Mouse (Mus musculus): ENCODE results near the gene Rab4b. TPM values are rescaled to one million over a fixed set of nuclear protein-coding genes. Genes with fewer than 3 reads are reported as not detected.

Gene Rab4b
- polyA plus RNA-seq, 1 experiment from 2014 or later = 69.4 TPM

GRCm38 (mm10) chr7:27180837-27181695, 2.4 kb upstream of the Rab4b start, which contains the start of the genes Gm21983 and Mia:
Gene Gm21983, minus strand, starts transcription at chr7:27181086.
Gene Mia, minus strand, starts transcription at chr7:27181157.
- Histone ChIP-seq H3K9ac (peak within 1 kb of the TSS; percentile 66), H3K27ac (peak within 1 kb of the TSS; percentile 94)
- ATAC-seq (ENCODE audit: low FRiP score, low read depth) = no peak

GRCm38 (mm10) chr7:27180036-27180435, 1.3 kb upstream of the Rab4b start:
- Histone ChIP-seq H3K27ac (peak overlapping the region; percentile 94; the same call in 1 of the 2 replicates), H3K4me2 (replicated peaks) (peak overlapping the region; percentile 64), H3K27me3 (no peaks in the 10 kb centered on the region), H3K4me1 (peaks cover 23% of the 10 kb centered on the region), H3K36me3 (peaks cover 26% of the 10 kb centered on the region), H3K9ac (peak overlapping the region; percentile 66), H3K9me3 (no peaks in the 10 kb centered on the region), H3K4me3 (peak overlapping the region; percentile 67)
- ATAC-seq (ENCODE audit: low FRiP score, low read depth) = no peak
- WGBS = 61% methylated on average over 5 of the region's 5 CpGs

More at GRCm38 (mm10) chr7:27180837-27181695, 2.4 kb upstream of the Rab4b start, which contains the start of the genes Gm21983 and Mia:
- Histone ChIP-seq H3K4me2 (replicated peaks) (peak within 1 kb of the TSS; percentile 64), H3K9me3 (no peaks in the 10 kb centered on the region), H3K4me3 (peak within 1 kb of the TSS; percentile 67), H3K36me3 (peaks cover 26% of the 10 kb centered on the region), H3K27me3 (no peaks in the 10 kb centered on the region), H3K4me1 (peaks cover 23% of the 10 kb centered on the region)
- 63% methylated on average over 14 of the region's 14 CpGs for WGBS

GRCm38 (mm10) chr7:27179217-27179918, 672 bp upstream of the Rab4b start:
- Histone ChIP-seq H3K9ac (peak overlapping the region; percentile 14; the same call in 1 of the 2 replicates), H3K9me3 (no peaks in the 10 kb centered on the region), H3K27ac (peak overlapping the region; percentile 72), H3K4me1 (peaks cover 23% of the 10 kb centered on the region), H3K4me3 (peak overlapping the region; percentile 67), H3K4me2 (replicated peaks) (peak overlapping the region; percentile 64), H3K27me3 (no peaks in the 10 kb centered on the region), H3K36me3 (peaks cover 26% of the 10 kb centered on the region)
- 45% methylated on average over 16 of the region's 16 CpGs for WGBS
- no peak for ATAC-seq (ENCODE audit: low FRiP score, low read depth)

DNA sequence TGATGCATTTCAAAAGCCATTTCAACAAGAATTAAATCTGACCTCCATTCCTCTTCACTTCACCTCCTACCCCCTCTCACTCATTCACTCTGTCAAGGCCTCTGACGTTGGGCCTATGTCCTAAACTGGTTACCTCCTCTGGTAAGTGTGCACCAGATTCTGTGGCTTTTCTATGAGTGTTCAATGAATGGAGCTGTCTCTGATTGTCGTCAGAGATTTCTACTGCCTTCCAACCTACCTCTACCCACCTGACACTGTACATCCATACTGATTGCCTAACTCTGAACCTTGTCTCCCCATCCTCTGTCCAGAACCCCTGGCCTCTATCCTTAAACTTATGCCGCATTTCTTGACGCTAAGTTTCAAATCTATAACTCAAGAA, 763 bp downstream of the Rab4b start:
- no peaks in the 10 kb centered on the region for H3K27me3 ChIP-seq
- peak overlapping the region; percentile 67 for H3K4me3 ChIP-seq
- peak overlapping the region; percentile 65 for H3K9ac ChIP-seq
- no peaks in the 10 kb centered on the region for H3K9me3 ChIP-seq
- H3K36me3 ChIP-seq = peaks cover 31% of the 10 kb centered on the region
- peak overlapping the region; percentile 93 for H3K27ac ChIP-seq
- H3K4me1 ChIP-seq = peaks cover 23% of the 10 kb centered on the region
- H3K4me2 ChIP-seq (replicated peaks) = peak overlapping the region; percentile 64
- ATAC-seq (ENCODE audit: low FRiP score, low read depth) = no peak
- 26% methylated on average over 4 of the region's 4 CpGs for WGBS

DNA sequence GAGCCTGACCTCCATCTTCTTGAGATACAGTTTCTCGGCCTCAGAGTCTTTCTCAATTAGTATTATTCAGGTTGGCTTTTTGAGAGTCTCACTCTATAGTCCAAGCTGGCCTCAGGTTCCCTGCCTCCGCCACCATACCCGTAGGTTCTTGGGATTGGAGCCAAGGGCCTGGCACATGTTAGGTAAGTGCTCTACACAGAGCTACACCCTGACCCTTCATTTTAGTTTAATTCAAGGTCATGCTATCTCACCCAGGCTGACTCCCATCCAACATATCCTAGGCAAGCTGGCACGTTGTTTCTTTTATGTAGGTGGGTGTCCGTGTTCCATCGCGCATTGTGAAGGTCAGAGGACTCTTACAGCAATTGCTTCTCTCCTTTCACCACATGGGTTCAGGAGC, 3.8 kb downstream of the Rab4b start:
- H3K27me3 ChIP-seq = no peaks in the 10 kb centered on the region
- H3K9me3 ChIP-seq = no peaks in the 10 kb centered on the region
- peaks cover 14% of the 10 kb centered on the region for H3K4me1 ChIP-seq
- H3K36me3 ChIP-seq = peaks cover 62% of the 10 kb centered on the region
- no peak for ATAC-seq (ENCODE audit: low FRiP score, low read depth)
- 97% methylated on average over 7 of the region's 7 CpGs for WGBS
- no peak overlapping the region for H3K4me3 ChIP-seq
- no peak overlapping the region for H3K9ac ChIP-seq
- no peak overlapping the region for H3K4me2 ChIP-seq (replicated peaks)
- no peak overlapping the region for H3K27ac ChIP-seq

- Histone ChIP-seq H3K9me3 (no peaks in the 10 kb centered on the region), H3K4me1 (peaks cover 10% of the 10 kb centered on the region), H3K27ac (no peak overlapping the region), H3K4me2 (replicated peaks) (no peak overlapping the region), H3K36me3 (peaks cover 62% of the 10 kb centered on the region), H3K9ac (no peak overlapping the region), H3K27me3 (no peaks in the 10 kb centered on the region), H3K4me3 (no peak overlapping the region)
- WGBS = 97% methylated on average over 15 of the region's 15 CpGs
- ATAC-seq (ENCODE audit: low FRiP score, low read depth) = no peak
Observed at GRCm38 (mm10) chr7:27174496-27174895, 4.2 kb downstream of the Rab4b start.

- Histone ChIP-seq H3K9me3 (no peaks in the 10 kb centered on the region), H3K27ac (no peak overlapping the region), H3K9ac (no peak overlapping the region), H3K36me3 (peaks cover 69% of the 10 kb centered on the region), H3K27me3 (no peaks in the 10 kb centered on the region), H3K4me3 (no peak overlapping the region), H3K4me2 (replicated peaks) (no peak overlapping the region), H3K4me1 (peaks cover 10% of the 10 kb centered on the region)
- no peak for ATAC-seq (ENCODE audit: low FRiP score, low read depth)
- WGBS = 93% methylated on average over 3 of the region's 3 CpGs
Observed at GRCm38 (mm10) chr7:27170981-27171380, 7.7 kb downstream of the Rab4b start.

- WGBS = 69% methylated on average over 5 of the region's 5 CpGs
- no peak overlapping the region for H3K27ac ChIP-seq
- H3K4me2 ChIP-seq (replicated peaks) = no peak overlapping the region; the same call in 1 of the 2 replicates
- no peak overlapping the region for H3K4me3 ChIP-seq
- 0 out of 2 replicates have a peak overlapping the region, but pooled peaks have one; percentile 31 for H3K9ac ChIP-seq
- peaks cover 61% of the 10 kb centered on the region for H3K36me3 ChIP-seq
- H3K4me1 ChIP-seq = peaks cover 34% of the 10 kb centered on the region
- no peak for ATAC-seq (ENCODE audit: low FRiP score, low read depth)
- H3K27me3 ChIP-seq = no peaks in the 10 kb centered on the region
- no peaks in the 10 kb centered on the region for H3K9me3 ChIP-seq
Observed at GRCm38 (mm10) chr7:27168371-27168770, 10.3 kb downstream of the Rab4b start.

GRCm38 (mm10) chr7:27167475-27168094, 11.1 kb downstream of the Rab4b start:
- Histone ChIP-seq H3K36me3 (peaks cover 61% of the 10 kb centered on the region), H3K27me3 (no peaks in the 10 kb centered on the region), H3K27ac (peak overlapping the region; percentile 95; the same call in 1 of the 2 replicates), H3K9me3 (no peaks in the 10 kb centered on the region), H3K4me1 (peaks cover 41% of the 10 kb centered on the region), H3K4me3 (peak overlapping the region; percentile 60), H3K9ac (peak overlapping the region; percentile 75), H3K4me2 (replicated peaks) (peak overlapping the region; percentile 83)
- no peak for ATAC-seq (ENCODE audit: low FRiP score, low read depth)
- WGBS = 76% methylated on average over 11 of the region's 11 CpGs

DNA sequence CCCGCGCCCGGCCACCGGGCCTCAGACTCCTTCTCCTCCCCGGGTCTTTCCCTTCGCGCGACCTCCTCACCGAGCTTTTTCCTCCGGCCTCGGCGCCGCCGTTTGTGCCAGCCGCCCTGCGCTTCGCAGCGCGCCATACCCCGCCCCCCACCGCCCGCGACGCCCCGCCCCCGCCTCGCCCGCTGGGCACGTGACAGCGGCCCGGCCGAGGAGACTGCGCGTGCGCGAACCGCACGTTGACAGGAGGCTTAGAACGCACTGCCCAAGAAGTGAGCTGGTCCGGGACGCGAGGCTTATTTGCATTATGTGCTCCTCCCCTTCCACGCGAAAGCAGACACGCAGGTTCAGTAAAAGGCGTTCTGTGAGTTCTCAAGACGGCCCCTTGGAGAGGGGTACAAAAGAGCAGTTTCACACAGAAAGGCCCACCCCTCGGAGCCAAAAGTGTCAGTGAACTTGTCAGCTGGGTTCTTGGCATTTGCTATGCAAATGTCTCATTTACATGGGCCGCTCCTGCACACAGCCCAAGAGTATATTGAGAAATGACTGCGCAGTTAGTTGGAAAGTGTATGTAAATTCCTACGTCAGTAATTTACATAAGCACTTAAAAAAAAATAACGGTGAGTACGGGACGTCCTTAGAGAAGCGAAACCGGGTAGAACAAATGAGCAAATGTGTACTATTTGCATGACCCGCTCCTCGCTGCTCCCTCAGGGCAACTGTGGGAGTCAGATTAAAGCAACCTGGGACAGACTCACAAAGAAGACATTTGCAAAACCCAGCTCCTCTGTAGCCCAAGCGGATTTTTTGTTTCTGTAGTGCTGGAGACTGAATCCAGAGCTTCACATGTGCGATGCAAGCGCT, 11.9 kb downstream of the Rab4b start, which contains the start of gene Egln2:
Egln2 (minus strand) TSS at position 189 of the 861 bp plus-strand sequence.
- peaks cover 61% of the 10 kb centered on the region for H3K36me3 ChIP-seq
- WGBS = 2% methylated on average over 61 of the region's 61 CpGs
- H3K4me1 ChIP-seq = peaks cover 47% of the 10 kb centered on the region

DNA sequence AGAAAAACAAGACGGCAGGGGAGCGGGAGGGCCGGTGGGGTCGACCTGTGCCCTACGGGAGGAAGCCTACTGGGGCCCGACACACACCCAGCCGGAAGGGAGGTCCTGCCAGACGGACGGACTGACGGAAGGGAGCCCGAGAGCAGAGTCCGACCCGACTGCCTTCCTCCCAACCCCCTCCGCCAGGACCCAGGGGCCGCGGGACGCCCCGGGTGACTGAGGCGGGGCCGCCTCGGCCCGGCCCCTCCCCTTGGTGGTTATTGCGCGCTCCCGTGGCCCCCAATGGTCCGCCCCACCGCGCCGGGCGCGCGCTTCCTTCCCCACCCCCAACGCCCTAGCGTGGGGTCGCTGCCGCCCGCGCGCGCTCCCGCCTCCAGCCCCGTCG, 12.5 kb downstream of the Rab4b start:
- Histone ChIP-seq H3K27ac (peak overlapping the region; percentile 95), H3K36me3 (peaks cover 61% of the 10 kb centered on the region), H3K4me3 (peak overlapping the region; percentile 60), H3K9me3 (no peaks in the 10 kb centered on the region), H3K4me1 (peaks cover 47% of the 10 kb centered on the region), H3K9ac (peak overlapping the region; percentile 75), H3K4me2 (replicated peaks) (peak overlapping the region; percentile 83), H3K27me3 (no peaks in the 10 kb centered on the region)
- WGBS = 0% methylated on average over 33 of the region's 43 CpGs
- peak; percentile 62 for ATAC-seq (ENCODE audit: low FRiP score, low read depth)

More for the DNA sequence above, 11.9 kb downstream of the Rab4b start, which contains the start of gene Egln2:
- H3K9me3 ChIP-seq = no peaks in the 10 kb centered on the region
- peak within 1 kb of the TSS; percentile 83 for H3K4me2 ChIP-seq (replicated peaks)
- H3K4me3 ChIP-seq = peak within 1 kb of the TSS; percentile 60
- ATAC-seq (ENCODE audit: low FRiP score, low read depth) = peak; percentile 89
- peak within 1 kb of the TSS; percentile 95 for H3K27ac ChIP-seq
- H3K27me3 ChIP-seq = no peaks in the 10 kb centered on the region
- peak within 1 kb of the TSS; percentile 75 for H3K9ac ChIP-seq
